Mouse (Mus musculus) midbrain, embryonic 10.5 days (tissue): ENCODE results near the gene Grik5. TPM values are rescaled to one million over a fixed set of nuclear protein-coding genes. Genes with fewer than 3 reads are reported as not detected.
"Not testable (repeated sequence)": the region's sequence is repeated elsewhere in the genome, so short reads cannot be mapped to it uniquely, and the experiment has no call there.

Experiments
- DNase-seq: peaks from one replicate; pipeline ENCODE4 v3.0.0-alpha.2; 2017; ENCODE audit warnings: low spot score
- H3K27ac ChIP-seq: fragments of 300-500 bp; sonication (generic); replicated peaks from 2 replicates; pipeline ENCODE4 v1.5.1; 2016; ENCODE audit warnings: mild to moderate bottlenecking
- H3K27me3 ChIP-seq: fragments of 300-500 bp; sonication (generic); 2 replicates; pipeline ENCODE4 v1.6.1; 2016; ENCODE audit warnings: low read depth, mild to moderate bottlenecking; ENCODE audit not compliant: poor library complexity, severe bottlenecking
- H3K36me3 ChIP-seq: fragments of 300-500 bp; sonication (generic); 2 replicates; pipeline ENCODE4 v1.6.1; 2016; ENCODE audit warnings: mild to moderate bottlenecking, moderate library complexity
- H3K4me1 ChIP-seq: fragments of 300-500 bp; sonication (generic); 2 replicates; pipeline ENCODE4 v1.6.1; 2016
- H3K4me3 ChIP-seq: fragments of 300-500 bp; sonication (generic); 2 replicates; pipeline ENCODE4 v1.5.1; 2016; ENCODE audit warnings: mild to moderate bottlenecking, moderate library complexity
- H3K9me3 ChIP-seq: fragments of 300-500 bp; sonication (generic); replicated peaks from 2 replicates; pipeline ENCODE4 v1.6.1; 2016; ENCODE audit warnings: mild to moderate bottlenecking
- WGBS: fragments of 180-500 bp; shearing (Covaris S2); methylation state at CpG from one replicate; pipeline ENCODE4 v1.1.7; 2016; 5-methylcytosine and 5-hydroxymethylcytosine counted together
- polyA plus RNA-seq: library from polyadenylated mRNA; unstranded; fragments of >200 nt; fragmentation: Nextera tagmentation; extraction: Ambion mirVana; gene quantifications from 2 replicates; pipeline ENCODE4 v1.2.1, GENCODE M21; 2016

Grik5 gene
- polyA plus RNA-seq, 1 experiment from 2014 or later: 5.4 TPM

GRCm38 (mm10) chr7:25056951-25057350 is 15.2 kb downstream of the Grik5 start:
- no peaks in the 10 kb centered on the region; the same call in 1 of the 2 replicates for H3K9me3 ChIP-seq
- no peak overlapping the region for H3K27ac ChIP-seq
- H3K36me3 ChIP-seq: peaks cover 98% of the 10 kb centered on the region
- no peak for DNase-seq
- H3K4me3 ChIP-seq: no peak overlapping the region
- WGBS: 83% methylated on average over 4 of the region's 4 CpGs
- H3K4me1 ChIP-seq: no peaks in the 10 kb centered on the region
- H3K27me3 ChIP-seq: no peaks in the 10 kb centered on the region

GRCm38 (mm10) chr7:25052587-25052986 is 19.6 kb downstream of the Grik5 start:
- no peaks in the 10 kb centered on the region; the same call in 1 of the 2 replicates for H3K9me3 ChIP-seq
- WGBS: 88% methylated on average over 3 of the region's 3 CpGs
- peaks cover 100% of the 10 kb centered on the region for H3K36me3 ChIP-seq
- DNase-seq: no peak
- no peak overlapping the region for H3K27ac ChIP-seq
- H3K27me3 ChIP-seq: no peaks in the 10 kb centered on the region
- H3K4me3 ChIP-seq: no peak overlapping the region
- H3K4me1 ChIP-seq: no peaks in the 10 kb centered on the region

GRCm38 (mm10) chr7:25049295-25049930 is 22.7 kb downstream of the Grik5 start:
- DNase-seq: no peak
- 91% methylated on average over 16 of the region's 16 CpGs for WGBS
- Histone ChIP-seq H3K36me3 (peaks cover 99% of the 10 kb centered on the region), H3K27me3 (no peaks in the 10 kb centered on the region), H3K9me3 (no peaks in the 10 kb centered on the region), H3K4me3 (no peak overlapping the region), H3K27ac (no peak overlapping the region), H3K4me1 (no peaks in the 10 kb centered on the region)

GRCm38 (mm10) chr7:25047363-25047762 is 24.8 kb downstream of the Grik5 start:
- no peak for DNase-seq
- Histone ChIP-seq H3K27me3 (no peaks in the 10 kb centered on the region), H3K4me1 (no peaks in the 10 kb centered on the region), H3K9me3 (no peaks in the 10 kb centered on the region), H3K36me3 (peaks cover 99% of the 10 kb centered on the region), H3K27ac (no peak overlapping the region), H3K4me3 (no peak overlapping the region)
- WGBS: 93% methylated on average over 8 of the region's 8 CpGs

- H3K4me1 ChIP-seq, H3K4me3 ChIP-seq, H3K27me3 ChIP-seq, DNase-seq, H3K27ac ChIP-seq, H3K9me3 ChIP-seq: not testable (repeated sequence)
- H3K36me3 ChIP-seq: peaks cover 99% of the 10 kb centered on the region
- 93% methylated on average over 7 of the region's 7 CpGs for WGBS
These were observed 27.5 kb downstream of the Grik5 start for GRCm38 (mm10) chr7:25044599-25044998.

- H3K27ac ChIP-seq: no peak overlapping the region
- peaks cover 99% of the 10 kb centered on the region for H3K36me3 ChIP-seq
- no peak overlapping the region for H3K4me3 ChIP-seq
- no peaks in the 10 kb centered on the region for H3K4me1 ChIP-seq
- DNase-seq: no peak
- no peaks in the 10 kb centered on the region for H3K27me3 ChIP-seq
- 89% methylated on average over 12 of the region's 12 CpGs for WGBS
- H3K9me3 ChIP-seq: no peaks in the 10 kb centered on the region
These were observed 30.2 kb downstream of the Grik5 start for GRCm38 (mm10) chr7:25041921-25042320.

- no peaks in the 10 kb centered on the region for H3K27me3 ChIP-seq
- H3K4me3 ChIP-seq: no peak overlapping the region
- no peaks in the 10 kb centered on the region for H3K4me1 ChIP-seq
- H3K36me3 ChIP-seq: peaks cover 91% of the 10 kb centered on the region
- H3K9me3 ChIP-seq: no peaks in the 10 kb centered on the region
- WGBS: 58% methylated on average over 7 of the region's 7 CpGs
- no peak overlapping the region for H3K27ac ChIP-seq
- DNase-seq: peak; percentile 67
These were observed 36.2 kb downstream of the Grik5 start for GRCm38 (mm10) chr7:25035916-25036315.

GRCm38 (mm10) chr7:25034796-25035195 is 37.4 kb downstream of the Grik5 start:
- H3K27me3 ChIP-seq: no peaks in the 10 kb centered on the region
- peaks cover 82% of the 10 kb centered on the region for H3K36me3 ChIP-seq
- no peaks in the 10 kb centered on the region for H3K9me3 ChIP-seq
- no peaks in the 10 kb centered on the region for H3K4me1 ChIP-seq
- WGBS: 89% methylated on average over 4 of the region's 4 CpGs
- DNase-seq: no peak
- no peak overlapping the region for H3K27ac ChIP-seq
- H3K4me3 ChIP-seq: no peak overlapping the region

- DNase-seq: no peak
- 50% methylated on average over 3 of the region's 3 CpGs for WGBS
- Histone ChIP-seq H3K27ac (no peak overlapping the region), H3K36me3 (peaks cover 73% of the 10 kb centered on the region), H3K4me1 (no peaks in the 10 kb centered on the region), H3K9me3 (no peaks in the 10 kb centered on the region), H3K4me3 (no peak overlapping the region), H3K27me3 (no peaks in the 10 kb centered on the region)
These were observed 40.6 kb downstream of the Grik5 start for GRCm38 (mm10) chr7:25031528-25031927.

GRCm38 (mm10) chr7:25030032-25030753 is 42.0 kb downstream of the Grik5 start:
- Histone ChIP-seq H3K36me3 (peaks cover 66% of the 10 kb centered on the region), H3K4me1 (no peaks in the 10 kb centered on the region), H3K27ac (no peak overlapping the region), H3K27me3 (no peaks in the 10 kb centered on the region), H3K4me3 (no peak overlapping the region), H3K9me3 (no peaks in the 10 kb centered on the region)
- DNase-seq: peak; percentile 79
- 55% methylated on average over 5 of the region's 5 CpGs for WGBS

GRCm38 (mm10) chr7:25026452-25026851 is 45.7 kb downstream of the Grik5 start:
- H3K36me3 ChIP-seq: peaks cover 70% of the 10 kb centered on the region

GRCm38 (mm10) chr7:25025855-25026439 is 46.2 kb downstream of the Grik5 start:
- Histone ChIP-seq H3K4me1 (no peaks in the 10 kb centered on the region), H3K27me3 (no peaks in the 10 kb centered on the region), H3K36me3 (peaks cover 71% of the 10 kb centered on the region), H3K9me3 (no peaks in the 10 kb centered on the region), H3K27ac (no peak overlapping the region), H3K4me3 (no peak overlapping the region)
- WGBS: 62% methylated on average over 10 of the region's 10 CpGs
- peak; percentile 25 for DNase-seq

More at GRCm38 (mm10) chr7:25026452-25026851, 45.7 kb downstream of the Grik5 start:
- no peak overlapping the region for H3K4me3 ChIP-seq
- H3K27ac ChIP-seq: 0 out of 2 replicates have a peak overlapping the region, but pooled peaks have one; percentile 23
- no peaks in the 10 kb centered on the region for H3K27me3 ChIP-seq
- no peaks in the 10 kb centered on the region for H3K9me3 ChIP-seq
- whole genome bisulfite sequencing: 62% methylated on average over 7 of the region's 7 CpGs
- no peaks in the 10 kb centered on the region for H3K4me1 ChIP-seq
- DNase-seq: no peak

- H3K36me3 ChIP-seq: peaks cover 46% of the 10 kb centered on the region
- DNase-seq: no peak
- H3K27ac ChIP-seq: no peak overlapping the region
- no peaks in the 10 kb centered on the region for H3K9me3 ChIP-seq
- 69% methylated on average over 7 of the region's 7 CpGs for WGBS
- H3K4me1 ChIP-seq: peaks cover 49% of the 10 kb centered on the region
- H3K27me3 ChIP-seq: peaks cover 71% of the 10 kb centered on the region
- H3K4me3 ChIP-seq: no peak overlapping the region
These were observed 60.6 kb downstream of the Grik5 start for GRCm38 (mm10) chr7:25011592-25011991.
